ENCODE assay signal across 14 mouse cellular contexts in genomic region chr12:88784199-88785147, GRCm38 (mm10).
A peak's percentile ranks its signal among the peaks of the same experiment; 100 is the strongest.
DNase-seq lines count a peak whose midpoint lies in the region; ATAC-seq and TF ChIP-seq lines count a peak whose summit lies in the region.
"Had no signal": no experiment of that assay in that cellular context is flagged by ENCODE, and none has a peak within 500 bp of the region (broad histone marks: within the 10 kb centered on the region; RNA-seq: fewer than 3 reads in every experiment).

No protein-coding gene starts in this region.

- WGBS in kidney, postnatal 0 days, result 29% methylated on average over 10 of the region's 10 CpGs
- WGBS in forebrain, embryonic 13.5 days, result 19% methylated on average over 10 of the region's 10 CpGs
- WGBS in hindbrain, postnatal 0 days, result 31% methylated on average over 10 of the region's 10 CpGs
- 18% methylated on average over 10 of the region's 10 CpGs for WGBS in neural tube, embryonic 14.5 days

- H3K9ac ChIP-seq in kidney, postnatal 0 days (ENCODE audit: low read depth, low read length), result no peak overlapping the region
- 0 out of 2 replicates have a peak overlapping the region, but pooled peaks have one; percentile 26 for H3K9ac ChIP-seq in forebrain, embryonic 13.5 days
- H3K9ac ChIP-seq in hindbrain, postnatal 0 days (replicated peaks; ENCODE audit: low read length), result no peak overlapping the region
- H3K9ac ChIP-seq in neural tube, embryonic 14.5 days (replicated peaks; ENCODE audit: low read depth, low read length), result no peak overlapping the region
- H3K9ac ChIP-seq: embryonic facial prominence, embryonic 15.5 days; heart, embryonic 12.5 days had no signal

- peak; percentile 1 for DNase-seq in kidney, postnatal 0 days (ENCODE audit: low spot score)
- DNase-seq in kidney, adult 9 months, result no peak
- peak; percentile 41 for DNase-seq in hindbrain, postnatal 0 days (ENCODE audit: low spot score)
- DNase-seq in spleen, postnatal 14 days (ENCODE audit: low spot score in 2 of 2), result no peak
- DNase-seq: lung, postnatal 10 days; right cerebral cortex, postnatal 14 days had no signal

- H3K9me3 ChIP-seq in kidney, postnatal 0 days (replicated peaks; ENCODE audit: low read length), result no peaks in the 10 kb centered on the region
- H3K9me3 ChIP-seq in forebrain, embryonic 13.5 days (replicated peaks), result no peaks in the 10 kb centered on the region
- H3K9me3 ChIP-seq in hindbrain, postnatal 0 days (ENCODE audit: low read length), result no peaks in the 10 kb centered on the region
- H3K9me3 ChIP-seq in neural tube, embryonic 14.5 days (ENCODE audit: control insufficient read depth, low read length), result no peaks in the 10 kb centered on the region
- H3K9me3 ChIP-seq: embryonic facial prominence, embryonic 15.5 days; heart, embryonic 12.5 days had no signal

- no peaks in the 10 kb centered on the region for H3K4me1 ChIP-seq in kidney, postnatal 0 days (replicated peaks; ENCODE audit: insufficient read depth, low read length)
- H3K4me1 ChIP-seq in forebrain, embryonic 13.5 days, result peaks cover 23% of the 10 kb centered on the region
- H3K4me1 ChIP-seq in hindbrain, postnatal 0 days (ENCODE audit: insufficient read depth, low read length), result no peaks in the 10 kb centered on the region
- H3K4me1 ChIP-seq in neural tube, embryonic 14.5 days (ENCODE audit: control insufficient read depth, insufficient read depth, low read length), result peaks cover 16% of the 10 kb centered on the region
- H3K4me1 ChIP-seq: embryonic facial prominence, embryonic 15.5 days; heart, embryonic 12.5 days had no signal

- H3K27me3 ChIP-seq in kidney, postnatal 0 days (ENCODE audit: insufficient read depth, low read length), result no peaks in the 10 kb centered on the region
- no peaks in the 10 kb centered on the region for H3K27me3 ChIP-seq in forebrain, embryonic 13.5 days
- H3K27me3 ChIP-seq in hindbrain, postnatal 0 days (ENCODE audit: insufficient read depth, low read length), result no peaks in the 10 kb centered on the region
- no peaks in the 10 kb centered on the region for H3K27me3 ChIP-seq in neural tube, embryonic 14.5 days (ENCODE audit: control insufficient read depth, insufficient read depth, low read length)
- H3K27me3 ChIP-seq: embryonic facial prominence, embryonic 15.5 days; heart, embryonic 12.5 days had no signal

- H3K36me3 ChIP-seq in kidney, postnatal 0 days (ENCODE audit: insufficient read depth, low read length), result no peaks in the 10 kb centered on the region
- no peaks in the 10 kb centered on the region for H3K36me3 ChIP-seq in forebrain, embryonic 13.5 days (ENCODE audit: poor library complexity, severe bottlenecking)
- H3K36me3 ChIP-seq in hindbrain, postnatal 0 days (ENCODE audit: insufficient read depth, low read length), result no peaks in the 10 kb centered on the region
- H3K36me3 ChIP-seq in neural tube, embryonic 14.5 days (ENCODE audit: control insufficient read depth, insufficient read depth, low read length), result no peaks in the 10 kb centered on the region
- H3K36me3 ChIP-seq: embryonic facial prominence, embryonic 15.5 days; heart, embryonic 12.5 days had no signal

- H3K27ac ChIP-seq in kidney, postnatal 0 days, result no peak overlapping the region
- peak overlapping the region; percentile 91 for H3K27ac ChIP-seq in forebrain, embryonic 13.5 days
- no peak overlapping the region for H3K27ac ChIP-seq in hindbrain, postnatal 0 days
- peak overlapping the region; percentile 70 for H3K27ac ChIP-seq in neural tube, embryonic 14.5 days (ENCODE audit: low read depth, low read length)
- H3K27ac ChIP-seq: embryonic facial prominence, embryonic 15.5 days; left cerebral cortex, adult 2 months had no signal

- no peak overlapping the region for H3K4me2 ChIP-seq in kidney, postnatal 0 days (ENCODE audit: low read length)
- peak overlapping the region; percentile 27 for H3K4me2 ChIP-seq in forebrain, embryonic 13.5 days
- no peak overlapping the region for H3K4me2 ChIP-seq in hindbrain, postnatal 0 days (ENCODE audit: low read depth, low read length)
- peak overlapping the region; percentile 6; the same call in 1 of the 2 replicates for H3K4me2 ChIP-seq in neural tube, embryonic 14.5 days (ENCODE audit: low read depth, low read length)
- H3K4me2 ChIP-seq: embryonic facial prominence, embryonic 15.5 days; heart, embryonic 12.5 days; liver, embryonic 11.5 days had no signal

- TF ChIP-seq CTCF in kidney, postnatal 0 days (IDR thresholded peaks at IDR 0.05; ENCODE audit: low read depth), result no peak
- no peak for TF ChIP-seq CTCF in hindbrain, postnatal 0 days (IDR thresholded peaks at IDR 0.05; ENCODE audit: low read depth)

- ATAC-seq in kidney, postnatal 0 days (replicated peaks; ENCODE audit: low FRiP score, low read depth), result no peak
- ATAC-seq in forebrain, embryonic 13.5 days, result peak; percentile 93
- ATAC-seq in hindbrain, postnatal 0 days, result no peak
- peak; percentile 92 for ATAC-seq in neural tube, embryonic 14.5 days (ENCODE audit: low read depth)
- no peak for ATAC-seq in cerebellum, adult (ENCODE audit: insufficient number of reproducible peaks, low FRiP score, low TSS enrichment)
- no peak for ATAC-seq in inflammation-experienced regulatory T-cells, adult 6 months

- no peak overlapping the region for H3K4me3 ChIP-seq in kidney, postnatal 0 days (replicated peaks; ENCODE audit: low read depth, low read length)
- H3K4me3 ChIP-seq in forebrain, embryonic 13.5 days, result no peak overlapping the region
- H3K4me3 ChIP-seq in hindbrain, postnatal 0 days (ENCODE audit: low read length), result no peak overlapping the region
- no peak overlapping the region for H3K4me3 ChIP-seq in neural tube, embryonic 14.5 days (ENCODE audit: low read depth, low read length)
- H3K4me3 ChIP-seq: embryonic facial prominence, embryonic 15.5 days; heart, embryonic 12.5 days; left cerebral cortex, adult 2 months had no signal

Comparison
In these comparisons a context has a peak if more than half of its experiments do, and no peak if none do; other contexts are left out.
1. DNase-seq: peak in kidney, postnatal 0 days (single experiment) and hindbrain, postnatal 0 days (single experiment); none in kidney, adult 9 months (single experiment) and spleen, postnatal 14 days (0 of 2).
2. ATAC-seq: peak in forebrain, embryonic 13.5 days (single experiment) and neural tube, embryonic 14.5 days (single experiment); none in kidney, postnatal 0 days (single experiment), hindbrain, postnatal 0 days (single experiment), cerebellum, adult (single experiment) and inflammation-experienced regulatory T-cells, adult 6 months (single experiment).
3. H3K27ac ChIP-seq: peak in forebrain, embryonic 13.5 days (single experiment) and neural tube, embryonic 14.5 days (single experiment); none in kidney, postnatal 0 days (single experiment) and hindbrain, postnatal 0 days (single experiment).
4. H3K4me2 ChIP-seq: peak in forebrain, embryonic 13.5 days (single experiment) and neural tube, embryonic 14.5 days (single experiment); none in kidney, postnatal 0 days (single experiment) and hindbrain, postnatal 0 days (single experiment).